Mouse (Mus musculus): ENCODE data around the gene Kcnd3. TPM values are rescaled to one million over a fixed set of nuclear protein-coding genes. Genes with fewer than 3 reads are reported as not detected.

Kcnd3 gene
- polyA plus RNA-seq, 1 experiment from 2014 or later = 0.65 TPM

DNA sequence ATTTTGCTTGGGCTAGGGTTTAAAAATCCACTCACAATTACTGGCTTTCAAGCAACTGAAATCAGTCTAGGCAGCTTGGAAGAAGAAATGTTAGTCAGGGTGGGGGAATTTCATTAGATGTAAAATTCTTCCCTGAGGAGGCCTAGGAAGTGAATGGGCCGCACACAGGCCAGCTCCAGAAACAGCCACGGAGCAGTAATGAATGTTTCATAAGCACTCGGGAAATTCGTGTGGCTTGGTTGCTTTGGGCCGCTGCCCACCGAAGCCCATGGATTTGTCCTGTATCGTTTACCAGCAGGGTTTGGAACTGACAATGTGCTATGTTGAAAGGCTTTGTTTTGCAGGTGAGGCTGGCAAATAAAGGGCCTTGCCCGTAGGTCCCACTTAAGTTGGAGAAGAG is 114.8 kb downstream of the Kcnd3 start:
- H3K27me3 ChIP-seq = no peaks in the 10 kb centered on the region
- ATAC-seq (ENCODE audit: insufficient number of reproducible peaks, low FRiP score, low TSS enrichment, low read depth) = no peak

DNA sequence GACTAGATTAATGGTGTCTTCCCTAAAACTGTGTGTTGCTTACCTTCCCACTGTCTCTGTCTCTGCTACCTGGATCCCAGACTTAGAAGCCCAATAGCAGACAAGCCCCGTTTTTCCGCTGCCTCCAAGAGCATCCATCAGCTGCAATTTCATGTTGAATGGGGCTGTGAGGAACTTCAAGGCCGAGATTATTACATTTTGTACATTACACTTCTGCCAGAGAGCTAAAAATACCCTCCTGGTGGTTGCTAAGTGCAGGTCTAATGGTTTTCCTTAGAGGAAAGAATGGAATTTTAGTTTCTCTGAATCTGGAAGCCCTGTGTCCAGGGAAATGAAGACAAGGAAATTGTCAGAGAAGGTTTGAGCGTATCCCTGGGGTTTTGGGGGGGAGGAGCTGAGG is 115.3 kb downstream of the Kcnd3 start:
- Histone ChIP-seq H3K27ac (replicated peaks) (no peak overlapping the region), H3K27me3 (no peaks in the 10 kb centered on the region), H3K9ac (no peak overlapping the region), H3K4me1 (0 out of 2 replicates have a peak, but pooled peaks cover 6% of the 10 kb centered on the region), H3K4me2 (replicated peaks) (no peak overlapping the region), H3K9me3 (replicated peaks) (no peaks in the 10 kb centered on the region), H3K36me3 (no peaks in the 10 kb centered on the region), H3K4me3 (replicated peaks) (no peak overlapping the region)
- ATAC-seq (ENCODE audit: insufficient number of reproducible peaks, low FRiP score, low TSS enrichment, low read depth) = no peak
- WGBS = 69% methylated on average over 4 of the region's 4 CpGs

More for the DNA sequence above, 114.8 kb downstream of the Kcnd3 start:
- no peak overlapping the region for H3K4me2 ChIP-seq (replicated peaks)
- H3K4me1 ChIP-seq = 0 out of 2 replicates have a peak, but pooled peaks cover 6% of the 10 kb centered on the region
- H3K4me3 ChIP-seq (replicated peaks) = no peak overlapping the region
- no peaks in the 10 kb centered on the region for H3K9me3 ChIP-seq (replicated peaks)
- no peak overlapping the region for H3K9ac ChIP-seq
- 77% methylated on average over 8 of the region's 8 CpGs for WGBS
- H3K36me3 ChIP-seq = no peaks in the 10 kb centered on the region
- no peak overlapping the region for H3K27ac ChIP-seq (replicated peaks)

DNA sequence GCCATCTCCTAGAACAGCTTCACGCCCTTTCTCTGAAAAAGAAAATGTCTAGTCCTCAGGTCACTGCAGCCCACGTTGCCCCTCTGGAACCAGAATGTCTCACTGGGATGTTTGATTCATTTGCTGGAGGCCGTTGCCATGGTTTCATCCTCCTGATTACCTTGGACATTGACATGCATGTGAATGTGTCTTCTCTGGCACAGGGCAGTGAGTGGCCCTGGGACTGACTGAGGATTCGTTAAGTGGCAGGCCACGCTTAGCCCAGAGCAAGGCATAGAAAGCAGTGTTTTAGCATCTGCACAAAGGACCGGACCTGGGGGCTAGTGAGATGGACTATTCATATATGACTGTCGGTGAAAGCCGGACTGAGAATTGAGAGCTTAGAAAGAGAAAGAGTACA is 116.3 kb downstream of the Kcnd3 start:
- Histone ChIP-seq H3K9me3 (replicated peaks) (no peaks in the 10 kb centered on the region), H3K9ac (no peak overlapping the region), H3K27me3 (no peaks in the 10 kb centered on the region), H3K4me1 (0 out of 2 replicates have a peak, but pooled peaks cover 6% of the 10 kb centered on the region), H3K4me3 (replicated peaks) (no peak overlapping the region), H3K4me2 (replicated peaks) (no peak overlapping the region), H3K36me3 (no peaks in the 10 kb centered on the region), H3K27ac (replicated peaks) (no peak overlapping the region)
- no peak for ATAC-seq (ENCODE audit: insufficient number of reproducible peaks, low FRiP score, low TSS enrichment, low read depth)
- 84% methylated on average over 8 of the region's 8 CpGs for WGBS

DNA sequence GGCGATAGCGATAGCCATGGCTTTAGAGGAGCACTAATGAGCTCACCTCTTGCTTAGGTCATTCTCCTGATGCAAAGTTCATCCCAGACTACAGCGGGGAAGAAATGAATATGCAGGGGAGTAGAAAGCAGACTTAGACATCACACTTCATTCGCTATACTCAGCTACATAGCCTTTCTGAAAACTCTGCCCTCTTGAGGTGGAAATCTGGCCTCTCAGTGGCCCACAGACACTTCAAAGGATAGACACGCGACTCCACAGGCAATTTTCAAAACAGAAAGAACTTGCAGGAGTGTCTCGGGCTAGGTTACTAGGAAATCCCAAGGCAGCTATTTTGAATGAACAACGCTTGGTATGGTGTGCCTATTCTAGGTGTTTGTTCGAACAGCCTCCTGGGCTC is 116.7 kb downstream of the Kcnd3 start:
- WGBS = 70% methylated on average over 9 of the region's 9 CpGs
- ATAC-seq (ENCODE audit: insufficient number of reproducible peaks, low FRiP score, low TSS enrichment, low read depth) = no peak
- Histone ChIP-seq H3K4me1 (0 out of 2 replicates have a peak, but pooled peaks cover 6% of the 10 kb centered on the region), H3K9ac (no peak overlapping the region), H3K27me3 (no peaks in the 10 kb centered on the region), H3K9me3 (replicated peaks) (no peaks in the 10 kb centered on the region), H3K36me3 (no peaks in the 10 kb centered on the region), H3K4me3 (replicated peaks) (no peak overlapping the region), H3K27ac (replicated peaks) (no peak overlapping the region), H3K4me2 (replicated peaks) (no peak overlapping the region)

DNA sequence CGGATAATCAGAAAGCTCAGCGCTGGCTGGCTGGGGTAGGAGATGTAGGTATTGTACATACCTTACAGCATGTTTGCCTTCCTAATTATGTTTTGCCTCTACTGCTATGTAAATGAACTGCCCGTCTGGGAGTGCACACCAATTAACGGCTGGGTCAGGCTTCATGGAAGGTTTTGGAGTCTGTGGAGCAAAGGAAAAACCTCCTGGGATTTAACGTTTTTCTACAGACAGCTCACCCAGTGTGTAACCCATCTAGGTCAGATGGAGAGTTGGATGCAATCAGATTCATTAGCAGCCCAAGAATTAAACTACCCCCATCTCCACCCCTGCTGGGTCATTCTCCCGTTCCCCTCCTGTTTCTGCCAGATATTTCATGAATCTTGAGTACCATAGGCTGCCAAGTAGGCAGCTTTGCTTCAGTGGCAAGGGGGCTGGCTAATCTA is 117.2 kb downstream of the Kcnd3 start:
- WGBS = 48% methylated on average over 6 of the region's 6 CpGs
- H3K4me1 ChIP-seq = 0 out of 2 replicates have a peak, but pooled peaks cover 6% of the 10 kb centered on the region
- ATAC-seq (ENCODE audit: insufficient number of reproducible peaks, low FRiP score, low TSS enrichment, low read depth) = no peak

DNA sequence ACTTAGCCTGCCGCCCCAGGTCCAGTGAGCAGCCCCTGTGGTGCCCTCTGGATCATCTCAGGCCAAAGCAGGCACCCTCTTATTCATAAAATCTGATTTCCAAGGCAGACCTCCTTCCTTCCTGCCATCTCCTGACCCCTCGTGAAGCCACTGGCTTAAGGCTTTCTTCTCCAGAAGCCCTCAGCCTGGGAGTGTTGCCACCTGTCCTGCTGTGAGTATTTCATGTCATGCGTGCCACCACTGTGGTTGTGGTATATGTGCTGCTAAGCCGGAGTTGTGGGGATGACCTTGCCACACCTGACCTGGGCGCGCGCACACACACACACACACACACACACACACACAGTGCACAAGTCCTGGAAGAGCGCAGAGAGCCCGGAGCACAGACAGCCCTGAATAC is 117.8 kb downstream of the Kcnd3 start:
- Histone ChIP-seq H3K9ac (no peak overlapping the region), H3K4me3 (replicated peaks) (no peak overlapping the region), H3K27ac (replicated peaks) (no peak overlapping the region), H3K36me3 (no peaks in the 10 kb centered on the region), H3K9me3 (replicated peaks) (no peaks in the 10 kb centered on the region), H3K27me3 (no peaks in the 10 kb centered on the region), H3K4me2 (replicated peaks) (no peak overlapping the region), H3K4me1 (no peaks in the 10 kb centered on the region)
- ATAC-seq (ENCODE audit: insufficient number of reproducible peaks, low FRiP score, low TSS enrichment, low read depth) = no peak
- 76% methylated on average over 9 of the region's 9 CpGs for WGBS

More for the DNA sequence above, 117.2 kb downstream of the Kcnd3 start:
- Histone ChIP-seq H3K9me3 (replicated peaks) (no peaks in the 10 kb centered on the region), H3K36me3 (no peaks in the 10 kb centered on the region), H3K27me3 (no peaks in the 10 kb centered on the region), H3K4me2 (replicated peaks) (no peak overlapping the region), H3K9ac (no peak overlapping the region), H3K27ac (replicated peaks) (no peak overlapping the region), H3K4me3 (replicated peaks) (no peak overlapping the region)

GRCm38 (mm10) chr3:105570818-105571217 is 118.7 kb downstream of the Kcnd3 start:
- no peaks in the 10 kb centered on the region for H3K27me3 ChIP-seq
- WGBS = 41% methylated on average over 3 of the region's 3 CpGs
- no peak overlapping the region for H3K4me2 ChIP-seq (replicated peaks)
- no peak for ATAC-seq (ENCODE audit: insufficient number of reproducible peaks, low FRiP score, low TSS enrichment, low read depth)
- no peaks in the 10 kb centered on the region for H3K36me3 ChIP-seq
- H3K4me3 ChIP-seq (replicated peaks) = no peak overlapping the region
- H3K27ac ChIP-seq (replicated peaks) = no peak overlapping the region
- H3K9ac ChIP-seq = no peak overlapping the region
- H3K9me3 ChIP-seq (replicated peaks) = no peaks in the 10 kb centered on the region
- H3K4me1 ChIP-seq = no peaks in the 10 kb centered on the region

- WGBS = 75% methylated on average over 1 of the region's 1 CpGs
- Histone ChIP-seq H3K9me3 (replicated peaks) (no peaks in the 10 kb centered on the region), H3K4me3 (replicated peaks) (no peak overlapping the region), H3K27ac (replicated peaks) (no peak overlapping the region), H3K27me3 (no peaks in the 10 kb centered on the region), H3K36me3 (no peaks in the 10 kb centered on the region), H3K4me1 (no peaks in the 10 kb centered on the region), H3K4me2 (replicated peaks) (no peak overlapping the region), H3K9ac (no peak overlapping the region)
- ATAC-seq (ENCODE audit: insufficient number of reproducible peaks, low FRiP score, low TSS enrichment, low read depth) = no peak
Observed at GRCm38 (mm10) chr3:105571944-105572343, 119.8 kb downstream of the Kcnd3 start.

- ATAC-seq (ENCODE audit: insufficient number of reproducible peaks, low FRiP score, low TSS enrichment, low read depth) = no peak
Observed at GRCm38 (mm10) chr3:105573156-105573555, 121.0 kb downstream of the Kcnd3 start.

GRCm38 (mm10) chr3:105578320-105578719 is 126.2 kb downstream of the Kcnd3 start:
- Histone ChIP-seq H3K27ac (replicated peaks) (no peak overlapping the region), H3K9me3 (replicated peaks) (no peaks in the 10 kb centered on the region), H3K27me3 (no peaks in the 10 kb centered on the region), H3K4me2 (replicated peaks) (no peak overlapping the region), H3K9ac (no peak overlapping the region), H3K36me3 (no peaks in the 10 kb centered on the region), H3K4me1 (no peaks in the 10 kb centered on the region), H3K4me3 (replicated peaks) (no peak overlapping the region)
- no peak for ATAC-seq (ENCODE audit: insufficient number of reproducible peaks, low FRiP score, low TSS enrichment, low read depth)
- WGBS = 79% methylated on average over 3 of the region's 3 CpGs

More at GRCm38 (mm10) chr3:105573156-105573555, 121.0 kb downstream of the Kcnd3 start:
- Histone ChIP-seq H3K27me3 (no peaks in the 10 kb centered on the region), H3K36me3 (no peaks in the 10 kb centered on the region), H3K27ac (replicated peaks) (no peak overlapping the region), H3K4me3 (replicated peaks) (no peak overlapping the region), H3K9me3 (replicated peaks) (no peaks in the 10 kb centered on the region), H3K4me2 (replicated peaks) (no peak overlapping the region), H3K4me1 (no peaks in the 10 kb centered on the region), H3K9ac (no peak overlapping the region)
- 71% methylated on average over 2 of the region's 2 CpGs for WGBS

GRCm38 (mm10) chr3:105581119-105581518 is 129.0 kb downstream of the Kcnd3 start:
- no peaks in the 10 kb centered on the region for H3K9me3 ChIP-seq (replicated peaks)
- no peak overlapping the region for H3K4me3 ChIP-seq (replicated peaks)
- H3K36me3 ChIP-seq = no peaks in the 10 kb centered on the region
- H3K27ac ChIP-seq (replicated peaks) = no peak overlapping the region
- H3K4me1 ChIP-seq = no peaks in the 10 kb centered on the region
- H3K4me2 ChIP-seq (replicated peaks) = no peak overlapping the region
- H3K9ac ChIP-seq = no peak overlapping the region
- no peaks in the 10 kb centered on the region for H3K27me3 ChIP-seq
- WGBS = 51% methylated on average over 6 of the region's 6 CpGs
- no peak for ATAC-seq (ENCODE audit: insufficient number of reproducible peaks, low FRiP score, low TSS enrichment, low read depth)

DNA sequence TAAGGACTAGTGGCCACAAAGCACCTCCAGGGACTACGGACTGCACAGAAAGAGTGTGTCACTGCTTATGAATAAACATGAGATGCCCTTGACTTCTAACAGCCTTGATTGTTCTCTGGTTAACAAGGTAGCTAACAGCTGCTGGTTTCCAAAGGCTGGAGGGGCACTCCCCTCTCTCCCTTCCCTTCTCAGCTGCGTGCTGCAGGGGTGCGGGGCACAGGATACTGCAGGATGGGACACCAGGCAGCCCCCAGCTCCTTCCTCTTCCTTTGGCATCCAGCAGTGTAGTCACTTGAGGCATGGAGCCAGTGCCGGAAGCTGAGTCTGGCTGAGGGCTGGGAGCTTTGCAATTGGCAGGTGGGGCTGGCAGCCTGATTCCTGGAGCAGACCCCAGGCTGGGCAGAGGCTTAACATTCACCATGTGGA is 133.6 kb downstream of the Kcnd3 start:
- Histone ChIP-seq H3K27ac (replicated peaks) (no peak overlapping the region), H3K36me3 (no peaks in the 10 kb centered on the region), H3K27me3 (no peaks in the 10 kb centered on the region), H3K9ac (no peak overlapping the region), H3K4me1 (peaks cover 7% of the 10 kb centered on the region; the same call in 1 of the 2 replicates), H3K9me3 (replicated peaks) (no peaks in the 10 kb centered on the region), H3K4me2 (replicated peaks) (no peak overlapping the region), H3K4me3 (replicated peaks) (no peak overlapping the region)
- WGBS = 33% methylated on average over 4 of the region's 4 CpGs
- ATAC-seq (ENCODE audit: insufficient number of reproducible peaks, low FRiP score, low TSS enrichment, low read depth) = no peak
